Mouse (Mus musculus) ES-CJ7 (cell line): ENCODE measurements around the gene Tex33.
"Not testable (repeated sequence)": the region's sequence is repeated elsewhere in the genome, so short reads cannot be mapped to it uniquely, and the experiment has no call there.

Experiments
- DNase-seq: peaks from one replicate; pipeline ENCODE4 v3.0.0; 2011; ENCODE audit warnings: low read depth, low spot score

Tex33 gene

GRCm38 (mm10) chr15:78374204-78374603, 21.5 kb downstream of the Tex33 start:
- no peak for DNase-seq

GRCm38 (mm10) chr15:78372796-78373195, 22.9 kb downstream of the Tex33 start:
- no peak for DNase-seq

GRCm38 (mm10) chr15:78369641-78370040, 26.1 kb downstream of the Tex33 start:
- no peak for DNase-seq

- peak; percentile 35 for DNase-seq
Observed at GRCm38 (mm10) chr15:78368926-78369346, 26.8 kb downstream of the Tex33 start.

GRCm38 (mm10) chr15:78367811-78368210, 27.9 kb downstream of the Tex33 start:
- DNase-seq, result no peak

GRCm38 (mm10) chr15:78366875-78367274, 28.8 kb downstream of the Tex33 start:
- no peak for DNase-seq

- no peak for DNase-seq
Observed at GRCm38 (mm10) chr15:78365916-78366315, 29.8 kb downstream of the Tex33 start.

GRCm38 (mm10) chr15:78355548-78355947, 40.2 kb downstream of the Tex33 start:
- no peak for DNase-seq

- DNase-seq, result peak; percentile 32
Observed at GRCm38 (mm10) chr15:78354958-78355357, 40.8 kb downstream of the Tex33 start.

GRCm38 (mm10) chr15:78351586-78352165, 44.0 kb downstream of the Tex33 start:
- DNase-seq, result no peak

GRCm38 (mm10) chr15:78344567-78344966, 51.1 kb downstream of the Tex33 start:
- DNase-seq, result no peak

GRCm38 (mm10) chr15:78343683-78344082, 52.0 kb downstream of the Tex33 start:
- DNase-seq, result no peak

GRCm38 (mm10) chr15:78340919-78341318, 54.8 kb downstream of the Tex33 start:
- not testable (repeated sequence) for DNase-seq

GRCm38 (mm10) chr15:78339627-78340423, 55.9 kb downstream of the Tex33 start:
- DNase-seq, result peak; percentile 47

- DNase-seq, result no peak
Observed at GRCm38 (mm10) chr15:78334380-78334779, 61.3 kb downstream of the Tex33 start.

- no peak for DNase-seq
Observed at GRCm38 (mm10) chr15:78332981-78333380, 62.7 kb downstream of the Tex33 start.

GRCm38 (mm10) chr15:78331523-78332340, 64.0 kb downstream of the Tex33 start:
- DNase-seq, result no peak

GRCm38 (mm10) chr15:78330706-78331105, 65.0 kb downstream of the Tex33 start:
- DNase-seq, result no peak

- not testable (repeated sequence) for DNase-seq
Observed at GRCm38 (mm10) chr15:78329972-78330371, 65.7 kb downstream of the Tex33 start.

GRCm38 (mm10) chr15:78328520-78329097, 67.1 kb downstream of the Tex33 start:
- no peak for DNase-seq
